Mouse (Mus musculus): ENCODE measurements at regions not wholly inside any gene's neighbourhood (a gene's known extent, or its start where the extent isn't known, plus 50 kb on each side); places are given as distances from the start of the nearest gene placed in this dataset.

DNA sequence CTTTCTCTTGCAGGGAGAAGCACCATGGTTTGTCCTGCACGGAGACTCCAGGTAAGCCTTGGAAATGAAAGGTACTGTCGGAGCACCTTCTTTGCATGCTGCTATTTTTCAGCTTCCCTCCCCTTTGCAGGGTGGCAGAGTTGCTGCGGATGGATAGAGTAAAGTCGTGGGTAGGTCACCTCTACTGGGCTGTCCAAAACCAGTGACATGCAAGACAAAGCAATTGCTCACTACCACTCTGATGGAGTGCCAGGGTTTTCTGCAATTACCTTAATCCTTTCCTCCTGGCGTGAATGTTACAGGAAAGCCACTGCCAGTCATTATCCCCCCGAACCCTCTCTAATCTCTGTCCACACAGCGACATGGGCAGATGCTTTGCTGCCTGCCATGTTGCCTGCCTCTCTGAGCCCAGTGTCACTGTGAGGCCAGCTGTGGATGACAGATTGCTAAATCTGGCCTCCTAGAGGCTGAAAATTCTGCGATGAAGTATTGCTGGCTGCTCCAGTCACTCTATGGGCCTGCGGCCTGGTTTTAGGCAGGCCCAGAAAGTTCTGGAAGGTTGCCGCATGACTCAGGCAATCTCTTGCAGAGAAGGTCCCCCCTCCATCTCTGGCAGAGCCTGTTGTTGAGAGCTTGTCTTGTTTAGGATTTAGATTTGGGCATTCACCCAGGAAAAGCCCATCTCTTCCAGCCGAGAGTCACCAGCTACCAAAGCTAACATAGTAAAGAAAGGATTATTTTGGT is 54.1 kb upstream of the Sod3 start:
- no peak for DNase-seq (ENCODE audit: low spot score)

DNA sequence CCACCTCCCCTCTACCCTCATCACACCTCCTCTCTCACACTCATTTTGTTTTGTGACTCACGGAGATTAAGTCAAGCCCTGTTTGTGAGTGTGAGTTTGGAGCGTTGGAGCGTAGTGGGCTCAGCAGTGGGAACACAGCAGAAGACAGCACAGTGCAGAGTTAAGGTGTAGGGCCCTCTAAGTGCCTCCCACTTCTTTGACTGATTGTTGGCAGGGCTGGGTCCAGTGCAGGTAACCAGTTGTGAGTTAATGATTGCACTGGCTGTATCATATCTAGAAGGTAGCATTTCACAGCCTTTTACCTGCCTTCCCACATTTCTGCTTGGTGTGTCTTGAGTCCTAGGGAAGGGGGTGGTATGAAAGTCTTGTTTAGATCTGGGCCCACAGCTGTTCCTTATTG is 67.3 kb upstream of the Sod3 start:
- no peak for DNase-seq (ENCODE audit: low spot score)

DNA sequence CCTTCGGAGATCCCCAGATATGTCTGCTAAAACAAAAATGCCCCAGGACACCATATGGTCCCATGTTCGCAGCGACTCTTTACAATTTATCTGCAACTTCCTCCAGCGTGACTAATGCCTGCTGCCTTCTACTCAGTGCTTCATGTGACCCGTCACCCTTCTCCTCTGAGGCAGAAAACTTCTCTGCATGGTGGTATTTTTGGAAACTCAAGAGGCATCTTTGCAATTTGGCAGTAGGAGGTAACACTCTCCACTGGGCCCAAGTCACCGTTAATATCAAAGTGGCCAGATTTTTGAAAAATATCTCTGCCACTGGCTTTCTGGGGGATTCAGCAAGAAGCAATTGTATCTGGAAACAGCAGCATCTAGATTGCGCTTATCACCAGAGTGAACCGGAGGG is 69.1 kb upstream of the Sod3 start:
- DNase-seq (ENCODE audit: low spot score): no peak

DNA sequence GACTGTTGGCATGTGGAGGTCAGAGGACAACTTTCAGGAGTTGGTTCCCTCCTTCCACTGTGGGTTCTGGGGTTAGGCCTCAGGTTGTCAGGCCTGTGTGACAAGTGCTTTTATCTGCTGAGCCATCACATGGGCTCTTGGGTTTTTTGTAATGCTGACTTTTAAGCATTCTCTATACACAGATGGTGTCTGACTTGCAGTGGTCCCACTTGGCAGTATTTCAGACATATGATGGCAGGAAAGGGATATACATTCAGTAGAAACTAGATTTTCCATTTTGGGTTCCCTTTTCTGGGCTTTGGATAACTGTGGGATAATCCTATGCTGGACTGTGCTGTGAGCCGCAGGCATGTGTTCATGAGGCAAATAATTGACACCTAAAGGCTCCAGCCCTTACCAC is 75.3 kb upstream of the Sod3 start:
- no peak for DNase-seq (ENCODE audit: low spot score)

DNA sequence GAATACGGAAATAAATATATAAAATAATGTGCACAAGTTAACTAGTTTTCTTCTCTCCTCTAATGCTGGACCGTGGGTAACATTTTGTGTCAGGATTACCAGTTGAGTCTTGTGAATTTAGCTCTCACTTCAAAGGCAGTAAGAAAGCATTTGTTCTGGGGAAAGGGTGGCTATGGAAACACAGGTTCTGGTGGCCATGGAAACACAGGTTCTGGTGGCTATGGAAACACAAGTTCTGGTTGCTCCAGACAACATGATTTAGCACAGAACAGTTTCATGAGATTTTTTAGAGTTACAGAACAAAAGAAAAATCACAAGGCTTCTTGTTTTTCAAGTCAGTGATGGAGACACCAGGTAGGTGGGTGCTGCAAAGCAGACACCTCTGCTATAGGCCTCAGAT is 82.7 kb upstream of the Sod3 start:
- no peak for DNase-seq (ENCODE audit: low spot score)

DNA sequence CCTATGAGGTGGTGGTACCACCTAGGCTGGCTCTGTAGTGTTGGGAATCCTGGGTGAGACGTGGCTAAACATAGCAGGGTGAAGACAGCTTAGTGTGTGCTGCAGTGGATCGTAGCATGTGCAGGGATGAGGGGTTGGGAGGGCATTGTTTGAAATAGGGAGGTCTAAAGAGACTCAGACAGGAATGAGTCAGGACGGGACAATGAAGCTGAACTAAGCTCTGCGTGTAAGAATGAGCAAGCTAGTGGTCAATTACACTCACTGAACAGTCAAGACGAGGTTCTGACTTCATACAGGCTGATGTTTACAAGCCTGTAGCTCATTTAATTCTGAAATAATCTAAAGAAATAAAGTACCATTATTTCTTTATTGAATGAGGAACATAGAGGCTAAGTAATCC is 85.5 kb upstream of the Sod3 start:
- no peak for DNase-seq (ENCODE audit: low spot score)

DNA sequence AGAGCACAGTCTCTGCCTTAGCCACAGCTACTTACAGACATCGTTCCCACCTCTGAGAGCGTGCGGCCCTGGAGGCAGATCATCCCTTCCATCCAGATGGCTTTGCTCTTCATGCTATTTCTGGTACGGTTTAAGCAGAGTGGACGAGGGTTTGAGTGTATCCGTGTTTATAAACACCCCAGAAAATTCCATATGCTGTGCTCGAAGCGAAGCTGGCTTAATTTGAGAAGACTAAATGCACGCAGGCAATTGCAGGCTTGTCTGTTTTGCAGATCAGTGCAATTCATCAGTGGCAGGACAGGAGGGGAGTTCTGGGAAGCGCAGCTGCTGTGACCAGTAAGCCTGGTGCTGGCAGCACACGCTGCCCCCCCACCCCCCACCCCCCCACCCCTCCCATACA is 72.9 kb upstream of the Dhx15 start:
- peak; percentile 4 for DNase-seq (ENCODE audit: low spot score)

DNA sequence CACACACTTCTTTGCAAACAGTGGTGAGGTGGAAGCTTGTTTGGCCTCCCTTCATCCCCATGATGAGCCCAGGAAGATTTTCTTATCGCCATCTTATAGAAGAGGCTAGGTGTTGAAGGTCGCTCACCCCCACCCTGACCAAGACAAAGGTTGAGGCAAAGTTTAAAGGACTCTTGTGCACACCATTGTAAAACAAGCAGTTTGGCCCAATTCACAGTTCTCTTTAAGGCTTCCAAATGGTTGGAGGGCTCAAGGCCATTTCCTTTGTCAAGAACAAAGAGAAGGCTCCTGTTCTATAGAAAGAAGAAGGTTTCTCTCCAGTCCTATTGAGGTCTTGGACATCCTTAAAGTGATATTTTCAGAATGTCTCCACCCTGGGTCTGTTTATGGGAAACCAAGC is 67.8 kb upstream of the Dhx15 start:
- DNase-seq (ENCODE audit: low spot score): no peak

DNA sequence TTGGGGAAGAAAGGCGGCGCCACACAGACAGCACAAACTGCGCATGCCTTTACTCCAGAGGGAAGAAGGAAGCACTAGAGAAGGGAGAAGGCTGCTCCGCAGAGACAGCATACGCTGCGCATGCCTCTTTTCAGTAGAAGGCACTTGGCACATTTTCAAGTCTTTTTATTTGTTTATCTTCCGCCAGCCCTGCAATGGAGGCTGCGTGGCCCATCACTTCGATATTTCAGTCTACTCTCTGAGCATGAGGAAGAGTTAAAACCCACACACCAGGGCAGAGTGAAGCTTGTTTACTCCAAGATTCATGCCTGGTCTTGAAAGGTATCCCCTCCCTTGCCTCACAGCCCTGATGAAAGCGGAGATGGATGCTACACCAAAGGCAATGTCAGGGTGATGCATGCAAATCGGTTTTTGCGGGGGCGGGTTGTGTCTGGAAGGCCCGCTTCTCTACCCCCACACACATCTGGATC is 64.3 kb upstream of the Dhx15 start:
- DNase-seq (ENCODE audit: low spot score): peak; percentile 18

DNA sequence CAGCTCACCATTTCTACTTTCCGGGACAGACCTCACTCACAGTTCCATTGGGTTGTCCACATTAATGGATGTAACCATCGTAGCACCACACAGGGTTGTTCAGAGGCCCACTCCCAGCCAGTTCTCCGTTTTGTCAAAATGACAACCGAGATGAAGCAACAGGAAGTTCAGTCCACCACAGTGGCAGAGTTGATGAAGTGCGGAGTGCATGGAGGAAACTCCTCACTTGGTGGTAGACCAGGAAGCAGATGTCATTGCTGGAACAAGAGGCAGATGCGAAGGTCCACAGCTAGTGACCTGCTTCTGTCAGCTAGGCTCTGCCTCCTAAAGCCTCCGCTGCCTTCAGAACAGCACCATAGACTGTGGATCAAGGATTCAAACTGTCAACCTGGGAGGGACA is 59.5 kb upstream of the Dhx15 start:
- DNase-seq (ENCODE audit: low spot score): no peak

DNA sequence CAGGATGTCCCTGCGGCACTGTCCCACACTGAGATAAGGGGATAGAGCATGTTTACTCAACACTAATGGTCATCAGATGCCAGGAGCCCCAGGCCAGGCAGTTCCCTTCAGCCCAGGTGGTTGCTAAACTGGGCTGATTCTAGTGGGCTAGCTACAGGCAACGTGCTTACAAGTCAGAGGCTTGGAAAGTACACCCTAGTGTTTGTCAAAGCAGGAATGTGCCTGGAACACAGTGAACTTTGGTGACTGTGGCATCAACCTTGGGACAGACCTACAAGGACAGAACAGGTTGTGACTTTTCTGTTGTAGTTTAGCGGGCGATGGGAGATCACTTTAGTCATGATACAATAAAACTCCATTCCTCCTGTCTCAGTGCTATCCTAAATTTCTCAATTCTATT is 53.6 kb upstream of the Dhx15 start:
- DNase-seq (ENCODE audit: low spot score): no peak

DNA sequence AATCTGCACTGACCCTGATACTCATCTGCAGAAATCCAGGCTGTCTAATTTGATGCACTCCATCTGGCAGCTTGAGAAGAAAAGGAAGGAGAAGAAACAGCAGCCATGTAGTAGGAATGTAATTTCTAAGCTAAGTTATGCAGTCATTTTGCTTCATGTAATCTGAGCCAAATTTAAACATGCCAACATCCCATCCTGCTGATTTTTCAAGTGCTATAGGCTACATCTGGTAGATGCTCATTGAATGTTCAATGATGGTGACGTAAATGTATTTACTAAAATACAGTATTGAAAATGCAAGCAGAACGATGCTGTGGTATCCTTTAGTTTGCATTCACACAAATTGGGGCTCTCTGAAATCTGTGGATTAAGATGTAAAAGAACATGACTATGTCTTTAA is 52.1 kb upstream of the Dhx15 start:
- DNase-seq (ENCODE audit: low spot score): no peak

DNA sequence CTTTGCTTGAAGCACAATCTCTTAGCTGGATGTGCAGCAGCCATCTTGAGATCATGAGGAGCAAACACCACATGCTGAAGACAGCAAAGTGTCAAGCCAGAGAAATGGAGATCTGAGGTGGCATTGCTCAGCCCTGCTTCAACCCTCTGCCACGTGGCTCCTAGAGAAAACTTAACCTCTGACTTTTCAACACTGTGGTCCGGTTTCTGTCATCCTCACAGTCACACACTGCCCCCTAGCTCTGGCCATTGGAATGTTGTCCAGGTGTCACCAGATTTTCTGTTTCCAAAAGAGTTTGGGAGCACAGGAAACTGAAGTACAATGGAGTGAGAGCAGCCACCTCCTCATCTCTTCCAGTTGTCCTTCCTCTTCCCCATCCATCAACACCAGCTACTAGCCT is 50.2 kb upstream of the Dhx15 start:
- no peak for DNase-seq (ENCODE audit: low spot score)

Data from yolk sac, embryonic 10.5 days (tissue).